Mouse (Mus musculus) kidney, adult 2 months (tissue): ENCODE measurements around the gene Esr1.

Experiments used
- CTCF ChIP-seq: fragments of 200-500 bp; conservative IDR thresholded peaks from 2 replicates; pipeline ENCODE4 v1.5.1; 2011; ENCODE audit warnings: low read depth, mild to moderate bottlenecking, control low read depth, low read length, moderate library complexity, mixed read lengths; ENCODE audit not compliant: insufficient read depth, insufficient read length
- POLR2A ChIP-seq: fragments of 200-500 bp; IDR thresholded peaks from one replicate; pipeline ENCODE4 v1.6.1; 2011; ENCODE audit warnings: low read depth, low read length, control low read depth

DNA sequence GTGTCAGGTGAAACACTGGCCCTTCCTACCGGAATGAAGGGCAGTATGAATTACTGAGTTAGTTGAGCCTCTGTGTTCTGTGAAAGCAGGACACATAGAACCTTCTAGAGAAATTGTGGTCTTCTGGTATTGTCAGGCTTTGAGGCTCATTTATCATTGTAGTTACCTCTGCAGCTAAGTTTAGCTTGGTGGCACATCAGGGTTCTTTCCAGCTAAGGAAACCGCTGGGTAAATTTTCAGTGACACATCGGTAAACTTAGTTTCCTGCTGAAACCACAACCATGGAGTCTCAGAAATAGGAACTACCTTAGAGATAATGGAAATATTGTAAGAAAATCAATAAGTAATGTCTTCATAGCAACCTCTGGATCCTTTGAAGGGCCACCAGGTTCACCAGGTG lies 366.0 kb downstream of the Esr1 start:
- no peak for TF ChIP-seq POLR2A
- TF ChIP-seq CTCF: no peak
